Mouse (Mus musculus) neural tube, embryonic 11.5 days (tissue): ENCODE results near the gene Snx19. TPM values are rescaled to one million over a fixed set of nuclear protein-coding genes. Genes with fewer than 3 reads are reported as not detected.

Experiments
- ATAC-seq: fragments of 200-750 bp; cut with Nextera tagmentation; 2 replicates; pipeline ENCODE4 v1.8.0; 2017; ENCODE audit warnings: moderate number of reproducible peaks, mild to moderate bottlenecking, moderate TSS enrichment, moderate library complexity; ENCODE audit not compliant: insufficient read depth, low FRiP score, low TSS enrichment
- DNase-seq: peaks from one replicate; pipeline ENCODE4 v3.0.0-alpha.2; 2015; ENCODE audit warnings: low spot score
- H3K27ac ChIP-seq: fragments of 300-500 bp; sonication (generic); 2 replicates; pipeline ENCODE4 v1.5.1; 2014; ENCODE audit warnings: low read depth, mild to moderate bottlenecking, low read length
- H3K27me3 ChIP-seq: fragments of 300-500 bp; sonication (generic); 2 replicates; pipeline ENCODE4 v1.6.1; 2014; ENCODE audit warnings: mild to moderate bottlenecking, low read length, mixed read lengths; ENCODE audit not compliant: control insufficient read depth, insufficient read depth
- H3K36me3 ChIP-seq: fragments of 300-500 bp; sonication (generic); 2 replicates; pipeline ENCODE4 v1.6.1; 2014; ENCODE audit warnings: mild to moderate bottlenecking, low read length, moderate library complexity, mixed read lengths; ENCODE audit not compliant: control insufficient read depth, insufficient read depth
- H3K4me1 ChIP-seq: fragments of 300-500 bp; sonication (generic); 2 replicates; pipeline ENCODE4 v1.6.1; 2014; ENCODE audit warnings: low read length, mixed read lengths; ENCODE audit not compliant: control insufficient read depth, insufficient read depth
- H3K4me2 ChIP-seq: fragments of 300-500 bp; sonication (generic); 2 replicates; pipeline ENCODE4 v1.6.1; 2014; ENCODE audit warnings: low read depth, mild to moderate bottlenecking, moderate library complexity
- H3K4me3 ChIP-seq: fragments of 300-500 bp; sonication (generic); 2 replicates; pipeline ENCODE4 v1.5.1; 2014; ENCODE audit warnings: low read depth, low read length
- H3K9ac ChIP-seq: fragments of 300-500 bp; sonication (generic); 2 replicates; pipeline ENCODE4 v1.6.1; 2014; ENCODE audit warnings: mild to moderate bottlenecking, low read length
- H3K9me3 ChIP-seq: fragments of 300-500 bp; sonication (generic); 2 replicates; pipeline ENCODE4 v1.6.1; 2016; ENCODE audit warnings: low read length; ENCODE audit not compliant: control insufficient read depth
- WGBS: fragments of 180-500 bp; shearing (Covaris S2); extraction: QIAGEN DNeasy Blood & Tissue Kit; methylation state at CpG from one replicate; pipeline ENCODE4 v1.1.7; 2014; 5-methylcytosine and 5-hydroxymethylcytosine counted together
- polyA plus RNA-seq: library from polyadenylated mRNA; unstranded; fragments of >200 nt; fragmentation: Nextera tagmentation; extraction: Ambion mirVana; gene quantifications from 2 replicates; pipeline ENCODE4 v1.2.1, GENCODE M21; 2014

The Snx19 gene
- polyA plus RNA-seq, 1 experiment from 2014 or later = 32.3 TPM

- no peaks in the 10 kb centered on the region for H3K4me1 ChIP-seq
- WGBS = 93% methylated on average over 8 of the region's 8 CpGs
- no peaks in the 10 kb centered on the region for H3K27me3 ChIP-seq
- no peaks in the 10 kb centered on the region for H3K9me3 ChIP-seq
- no peak overlapping the region for H3K4me3 ChIP-seq
- ATAC-seq (no peak), DNase-seq (no peak)
- H3K4me2 ChIP-seq = no peak overlapping the region
- no peak overlapping the region for H3K27ac ChIP-seq
- peaks cover 7% of the 10 kb centered on the region for H3K36me3 ChIP-seq
- no peak overlapping the region for H3K9ac ChIP-seq
Measured at GRCm38 (mm10) chr9:30435902-30436585, 9.1 kb downstream of the Snx19 start.

- Histone ChIP-seq H3K9ac (no peak overlapping the region), H3K4me3 (no peak overlapping the region), H3K4me2 (no peak overlapping the region), H3K9me3 (no peaks in the 10 kb centered on the region), H3K27me3 (no peaks in the 10 kb centered on the region), H3K27ac (no peak overlapping the region), H3K36me3 (peaks cover 5% of the 10 kb centered on the region; the same call in 1 of the 2 replicates), H3K4me1 (no peaks in the 10 kb centered on the region)
- ATAC-seq (no peak), DNase-seq (no peak)
- WGBS = 66% methylated on average over 3 of the region's 3 CpGs
Measured at GRCm38 (mm10) chr9:30438505-30438904, 11.6 kb downstream of the Snx19 start.

GRCm38 (mm10) chr9:30441761-30442160 is 14.9 kb downstream of the Snx19 start:
- Histone ChIP-seq H3K4me2 (no peak overlapping the region), H3K27me3 (no peaks in the 10 kb centered on the region), H3K4me3 (no peak overlapping the region), H3K27ac (no peak overlapping the region), H3K4me1 (no peaks in the 10 kb centered on the region), H3K9ac (no peak overlapping the region), H3K36me3 (0 out of 2 replicates have a peak, but pooled peaks cover 2% of the 10 kb centered on the region), H3K9me3 (no peaks in the 10 kb centered on the region)
- WGBS = 84% methylated on average over 2 of the region's 2 CpGs
- DNase-seq (no peak), ATAC-seq (no peak)

- DNase-seq (no peak), ATAC-seq (no peak)
- no peaks in the 10 kb centered on the region for H3K36me3 ChIP-seq
- no peak overlapping the region for H3K4me3 ChIP-seq
- no peak overlapping the region for H3K27ac ChIP-seq
- H3K4me1 ChIP-seq = no peaks in the 10 kb centered on the region
- H3K9ac ChIP-seq = no peak overlapping the region
- no peaks in the 10 kb centered on the region for H3K27me3 ChIP-seq
- no peaks in the 10 kb centered on the region for H3K9me3 ChIP-seq
- 76% methylated on average over 14 of the region's 14 CpGs for WGBS
- no peak overlapping the region for H3K4me2 ChIP-seq
Measured at GRCm38 (mm10) chr9:30445232-30446085, 18.6 kb downstream of the Snx19 start.

GRCm38 (mm10) chr9:30446126-30446525 is 19.2 kb downstream of the Snx19 start:
- Histone ChIP-seq H3K36me3 (no peaks in the 10 kb centered on the region), H3K27ac (no peak overlapping the region), H3K4me1 (no peaks in the 10 kb centered on the region), H3K4me3 (no peak overlapping the region), H3K4me2 (no peak overlapping the region), H3K9me3 (no peaks in the 10 kb centered on the region), H3K9ac (no peak overlapping the region), H3K27me3 (no peaks in the 10 kb centered on the region)
- 78% methylated on average over 1 of the region's 1 CpGs for WGBS
- no peak for ATAC-seq
- no peak for DNase-seq

GRCm38 (mm10) chr9:30448459-30448858 is 21.6 kb downstream of the Snx19 start:
- no peak overlapping the region for H3K4me2 ChIP-seq
- no peaks in the 10 kb centered on the region for H3K27me3 ChIP-seq
- no peaks in the 10 kb centered on the region for H3K9me3 ChIP-seq
- no peak overlapping the region for H3K4me3 ChIP-seq
- WGBS = 44% methylated on average over 4 of the region's 4 CpGs
- H3K27ac ChIP-seq = no peak overlapping the region
- no peak for DNase-seq
- no peak overlapping the region for H3K9ac ChIP-seq
- no peaks in the 10 kb centered on the region for H3K4me1 ChIP-seq
- no peaks in the 10 kb centered on the region for H3K36me3 ChIP-seq
- ATAC-seq = no peak

- no peaks in the 10 kb centered on the region for H3K4me1 ChIP-seq
- WGBS = 15% methylated on average over 2 of the region's 2 CpGs
- no peaks in the 10 kb centered on the region for H3K27me3 ChIP-seq
- no peaks in the 10 kb centered on the region for H3K36me3 ChIP-seq
- no peak overlapping the region for H3K4me2 ChIP-seq
- H3K4me3 ChIP-seq = no peak overlapping the region
- no peaks in the 10 kb centered on the region for H3K9me3 ChIP-seq
- H3K27ac ChIP-seq = no peak overlapping the region
- ATAC-seq (no peak), DNase-seq (no peak)
- H3K9ac ChIP-seq = no peak overlapping the region
Measured at GRCm38 (mm10) chr9:30449862-30450261, 23.0 kb downstream of the Snx19 start.

- H3K36me3 ChIP-seq = no peaks in the 10 kb centered on the region
Measured at GRCm38 (mm10) chr9:30450834-30451233, 23.9 kb downstream of the Snx19 start.

GRCm38 (mm10) chr9:30454527-30454926 is 27.6 kb downstream of the Snx19 start:
- H3K4me2 ChIP-seq = no peak overlapping the region
- no peak for DNase-seq
- no peak overlapping the region for H3K9ac ChIP-seq
- no peak for ATAC-seq
- H3K27me3 ChIP-seq = no peaks in the 10 kb centered on the region
- H3K36me3 ChIP-seq = no peaks in the 10 kb centered on the region
- H3K9me3 ChIP-seq = no peaks in the 10 kb centered on the region
- WGBS = 94% methylated on average over 2 of the region's 2 CpGs
- H3K27ac ChIP-seq = no peak overlapping the region
- H3K4me1 ChIP-seq = no peaks in the 10 kb centered on the region
- no peak overlapping the region for H3K4me3 ChIP-seq

More at GRCm38 (mm10) chr9:30450834-30451233, 23.9 kb downstream of the Snx19 start:
- no peaks in the 10 kb centered on the region for H3K9me3 ChIP-seq
- no peak overlapping the region for H3K27ac ChIP-seq
- no peaks in the 10 kb centered on the region for H3K27me3 ChIP-seq
- 60% methylated on average over 2 of the region's 2 CpGs for WGBS
- no peak for DNase-seq
- no peak for ATAC-seq
- no peak overlapping the region for H3K9ac ChIP-seq
- H3K4me1 ChIP-seq = no peaks in the 10 kb centered on the region
- no peak overlapping the region for H3K4me2 ChIP-seq
- H3K4me3 ChIP-seq = no peak overlapping the region
